Mouse (Mus musculus) C2C12 (cell line): ENCODE results near the gene Smim12.

Source experiments
- CTCF ChIP-seq: IDR thresholded peaks from one replicate; pipeline ENCODE4 v1.5.1; 2011; ENCODE audit not compliant: control insufficient read depth, insufficient read depth, insufficient read length
- MYOG ChIP-seq: IDR thresholded peaks from one replicate; pipeline ENCODE4 v1.6.1; 2011; ENCODE audit not compliant: control insufficient read depth, insufficient read length; ENCODE audit errors: extremely low read depth

- TF ChIP-seq CTCF: no peak
- no peak for TF ChIP-seq MYOG
These were observed 43.3 kb downstream of the Smim12 start for GRCm38 (mm10) chr4:127286907-127287306.
